Comparison of ENCODE assay signal across 15 mouse cellular contexts in genomic region chr11:61448041-61448440, GRCm38 (mm10). TPM values are rescaled to one million over a fixed set of nuclear protein-coding genes. Genes with fewer than 3 reads are reported as not detected.
A peak's percentile ranks its signal among the peaks of the same experiment; 100 is the strongest.
DNase-seq lines count a peak whose midpoint lies in the region; TF ChIP-seq lines count a peak whose summit lies in the region.
"Had no signal": no experiment of that assay in that cellular context is flagged by ENCODE, and none has a peak within 500 bp of the region (broad histone marks: within the 10 kb centered on the region; RNA-seq: fewer than 3 reads in every experiment).

No protein-coding gene starts in this region.

- TF ChIP-seq CTCF in gastrocnemius, adult 2 months (IDR thresholded peaks at IDR 0.05) = no peak
- TF ChIP-seq CTCF in left cerebral cortex, adult 2 months (IDR thresholded peaks at IDR 0.05) = no peak
- TF ChIP-seq CTCF in brain, embryonic 14.5 days (IDR thresholded peaks at IDR 0.05; ENCODE audit: borderline replicate concordance, extremely low read depth, insufficient read depth, insufficient read length) = no peak

- peak overlapping the region; percentile 53 for H3K27ac ChIP-seq in gastrocnemius, adult 2 months
- H3K27ac ChIP-seq in left cerebral cortex, adult 2 months = peak overlapping the region; percentile 29; the same call in 1 of the 2 replicates

- intact Hi-C loops in gastrocnemius, adult 2 months (cut with DNase I) = no loop called here
- intact Hi-C loops in left cerebral cortex, adult 2 months (cut with DNase I) = no loop called here
- intact Hi-C loops in left cerebral cortex, postnatal 36 days (cut with DNase I) = no loop called here

- H3K4me3 ChIP-seq in gastrocnemius, adult 2 months = no peak overlapping the region
- no peak overlapping the region for H3K4me3 ChIP-seq in left cerebral cortex, adult 2 months
- H3K4me3 ChIP-seq: erythroblast, embryonic 14.5 days; limb, embryonic 12.5 days; midbrain, embryonic 12.5 days; neural tube, embryonic 13.5 days had no signal

- TF ChIP-seq POLR2A in brain, embryonic 14.5 days (IDR thresholded peaks at IDR 0.05; ENCODE audit: borderline replicate concordance, extremely low read depth, insufficient read depth, insufficient read length, poor library complexity, severe bottlenecking) = no peak

- DNase-seq in gastrocnemius, adult 2 months = peak; percentile 36
- no peak for DNase-seq in gastrocnemius, postnatal 25 days
- no peak for DNase-seq in left cerebral cortex, adult 2 months (ENCODE audit: extremely low spot score in 1 of 2, low spot score in 2 of 2)
- DNase-seq in left cerebral cortex, postnatal 36 days (ENCODE audit: low spot score in 2 of 2) = no peak
- peak; percentile 46 for DNase-seq in brain, embryonic 14.5 days (ENCODE audit: low read depth)
- peak; percentile 92 to 93 for DNase-seq in cerebellum, postnatal 14 days
- DNase-seq in right cerebral cortex, postnatal 36 days (ENCODE audit: low spot score in 2 of 2) = no peak
- no peak for DNase-seq in urinary bladder, adult 18-20 months (ENCODE audit: low spot score in 2 of 2)
- DNase-seq: kidney, postnatal 4 days had no signal

RNA-seq across cellular contexts. Expression of gene Rnf112, which starts 5.9 kb away (rescaled TPM):
- under 1 TPM in 1 of 2 experiments, not detected in 1; 0.11 TPM for total RNA-seq in gastrocnemius, adult 2 months (2021)
- total RNA-seq in gastrocnemius, postnatal 25 days (2021) = under 1 TPM; 0.21 to 0.33 TPM
- 100 to 1,000 TPM; 328 to 336 TPM for total RNA-seq in left cerebral cortex, adult 2 months (2021)
- total RNA-seq in left cerebral cortex, postnatal 36 days (2021) = 100 to 1,000 TPM; 274 to 345 TPM
- 62.5 and 88.6 TPM in 2 replicates for polyA plus RNA-seq in brain, embryonic 14.5 days (2012; rRNA removed)
- total RNA-seq: common myeloid progenitor, adult 5-6 weeks; gastrocnemius, adult 18-20 months had no signal
- polyA plus RNA-seq: erythroblast, embryonic 14.5 days had no signal

RNA-seq across cellular contexts. Expression of gene Mfap4, which starts 37.2 kb away (rescaled TPM):
- 10 to 100 TPM in 1 of 2 experiments, 1 to 10 TPM in 1; 6.9 to 36.6 TPM for total RNA-seq in gastrocnemius, adult 2 months (2021)
- 10 to 100 TPM; 41.9 to 52.4 TPM for total RNA-seq in gastrocnemius, postnatal 25 days (2021)
- 1 to 10 TPM; 2.5 to 2.7 TPM for total RNA-seq in left cerebral cortex, adult 2 months (2021)
- 1 to 10 TPM; 2.6 to 3.3 TPM for total RNA-seq in left cerebral cortex, postnatal 36 days (2021)
- 89.5 and 119 TPM in 2 replicates for polyA plus RNA-seq in brain, embryonic 14.5 days (2012; rRNA removed)
- total RNA-seq: common myeloid progenitor, adult 5-6 weeks had no signal
- polyA plus RNA-seq: erythroblast, embryonic 14.5 days had no signal

RNA-seq across cellular contexts. Expression of gene Mapk7, which starts 46.2 kb away (rescaled TPM):
- 1 to 10 TPM; 2.7 to 2.9 TPM for total RNA-seq in gastrocnemius, adult 2 months (2021)
- 1 to 10 TPM; 3.2 to 4.5 TPM for total RNA-seq in gastrocnemius, postnatal 25 days (2021)
- 10 to 100 TPM; 19.8 to 20.3 TPM for total RNA-seq in left cerebral cortex, adult 2 months (2021)
- total RNA-seq in left cerebral cortex, postnatal 36 days (2021) = 10 to 100 TPM; 21.6 to 22.9 TPM
- polyA plus RNA-seq in brain, embryonic 14.5 days (2012; rRNA removed) = 108 and 140 TPM in 2 replicates

RNA-seq across cellular contexts. Expression of gene B9d1, which starts 56.9 kb away (rescaled TPM):
- total RNA-seq in gastrocnemius, adult 2 months (2021) = 1 to 10 TPM; 3.4 to 7.0 TPM
- 1 to 10 TPM; 5.5 to 7.4 TPM for total RNA-seq in gastrocnemius, postnatal 25 days (2021)
- 10 to 100 TPM; 39.1 to 43.8 TPM for total RNA-seq in left cerebral cortex, adult 2 months (2021)
- total RNA-seq in left cerebral cortex, postnatal 36 days (2021) = 10 to 100 TPM; 40.3 to 44.4 TPM
- 42.6 and 60.3 TPM in 2 replicates for polyA plus RNA-seq in brain, embryonic 14.5 days (2012; rRNA removed)

Comparison
In these comparisons a context has a peak if more than half of its experiments do, and no peak if none do; other contexts are left out.
1. DNase-seq: peak in gastrocnemius, adult 2 months (single experiment), brain, embryonic 14.5 days (single experiment) and cerebellum, postnatal 14 days (2 of 2); none in gastrocnemius, postnatal 25 days (single experiment), left cerebral cortex, adult 2 months (0 of 2), left cerebral cortex, postnatal 36 days (0 of 2), right cerebral cortex, postnatal 36 days (0 of 2) and urinary bladder, adult 18-20 months (0 of 2).
2. RNA of gene Rnf112, which starts 5.9 kb away (total RNA-seq): 274 to 345 TPM in left cerebral cortex, postnatal 36 days and 328 to 336 TPM in left cerebral cortex, adult 2 months; 0.21 to 0.33 TPM in gastrocnemius, postnatal 25 days and 0.11 TPM in gastrocnemius, adult 2 months; every median in the first group is over 100 times any median in the second.